Mouse (Mus musculus): ENCODE measurements around the gene Aacs. TPM values are rescaled to one million over a fixed set of nuclear protein-coding genes. Genes with fewer than 3 reads are reported as not detected.
"Not testable (repeated sequence)": the region's sequence is repeated elsewhere in the genome, so short reads cannot be mapped to it uniquely, and the experiment has no call there.

Gene Aacs
- total and polyA plus RNA-seq, 3 experiments = 89.4 to 221 (median 106) TPM

- peak; percentile 97 for DNase-seq
Measured at GRCm38 (mm10) chr5:125465701-125466106, 9.9 kb upstream of the Aacs start.

DNA sequence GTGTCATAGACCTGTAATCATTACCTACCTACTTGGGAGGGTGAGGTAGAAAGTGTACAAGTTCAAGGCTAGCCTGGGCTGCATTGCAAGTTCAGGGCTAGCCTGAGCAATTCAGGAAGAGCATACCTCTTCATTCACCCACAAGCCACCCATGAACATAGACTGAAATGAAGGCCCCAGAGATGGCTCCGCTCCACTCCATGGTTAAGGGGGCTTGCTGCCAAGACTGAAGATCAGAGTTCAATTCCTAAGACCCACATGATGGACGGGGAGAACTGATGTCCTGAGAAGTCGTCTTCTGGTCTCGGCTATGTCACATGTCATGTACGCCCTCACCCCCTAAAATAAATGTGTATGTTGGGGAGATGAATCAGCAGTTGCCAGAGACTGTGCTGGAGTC is 9.1 kb upstream of the Aacs start:
- DNase-seq = no peak

- peak; percentile 56 for DNase-seq
Measured at GRCm38 (mm10) chr5:125467261-125467660, 8.4 kb upstream of the Aacs start.

DNA sequence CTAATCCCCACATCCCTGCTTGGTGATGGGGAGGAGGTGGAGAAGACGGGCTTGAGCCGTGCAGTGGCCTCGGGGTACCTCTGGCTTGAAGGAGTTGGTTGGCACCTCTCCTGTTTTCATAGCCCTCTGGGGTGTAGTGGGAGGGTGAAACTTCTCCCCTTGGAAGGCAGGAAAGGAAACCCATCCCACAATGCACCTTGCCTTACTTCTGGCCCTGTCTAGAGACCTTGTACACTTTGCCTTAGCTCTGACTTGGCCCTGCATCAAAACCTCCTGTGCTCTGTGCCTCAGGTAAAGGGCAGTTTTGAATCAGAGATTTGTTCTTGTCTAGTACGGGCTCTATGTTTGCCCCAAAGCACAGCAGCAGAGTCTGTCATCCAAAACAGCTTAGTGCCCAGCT is 4.9 kb upstream of the Aacs start:
- DNase-seq = peak; percentile 66

- no peak for DNase-seq
Measured at GRCm38 (mm10) chr5:125472796-125473475, 2.7 kb upstream of the Aacs start.

DNA sequence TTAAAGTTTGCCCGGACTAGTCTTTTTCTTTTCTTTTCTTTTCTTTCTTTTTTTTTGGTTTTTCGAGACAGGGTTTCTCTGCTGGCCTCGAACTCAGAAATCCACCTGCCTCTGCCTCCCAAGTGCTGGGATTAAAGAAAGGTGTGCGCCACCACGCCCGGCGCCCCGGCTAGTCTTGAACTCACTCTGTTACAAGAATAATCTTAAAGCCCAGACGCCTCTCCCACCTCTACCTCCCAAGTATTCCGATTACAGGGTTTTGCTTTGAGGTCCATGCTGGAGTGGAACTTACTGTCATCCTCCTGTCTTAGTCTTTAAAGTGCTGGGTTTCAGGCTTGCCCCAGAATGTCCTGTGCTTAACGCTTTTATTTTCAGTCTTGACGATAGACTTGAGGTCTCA is 584 bp upstream of the Aacs start:
- DNase-seq = no peak

DNA sequence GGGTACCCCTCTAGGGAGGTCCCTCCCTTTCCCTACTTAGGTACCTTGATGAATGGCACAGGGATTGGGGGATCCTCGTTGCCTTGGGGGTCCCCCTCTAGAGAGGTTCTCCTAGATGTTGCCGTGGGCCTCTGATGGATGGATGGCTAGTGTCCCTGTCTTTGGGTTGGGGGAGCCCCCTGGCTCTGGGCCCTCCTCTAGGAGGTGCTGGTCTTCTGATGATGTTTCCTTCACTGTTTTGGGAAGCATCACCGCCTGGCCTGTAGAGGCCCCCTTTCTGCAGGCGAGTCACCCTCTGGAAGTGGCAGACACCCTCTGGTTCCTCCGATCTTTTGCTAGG is 642 bp downstream of the Aacs start:
- DNase-seq = peak; percentile 42

DNA sequence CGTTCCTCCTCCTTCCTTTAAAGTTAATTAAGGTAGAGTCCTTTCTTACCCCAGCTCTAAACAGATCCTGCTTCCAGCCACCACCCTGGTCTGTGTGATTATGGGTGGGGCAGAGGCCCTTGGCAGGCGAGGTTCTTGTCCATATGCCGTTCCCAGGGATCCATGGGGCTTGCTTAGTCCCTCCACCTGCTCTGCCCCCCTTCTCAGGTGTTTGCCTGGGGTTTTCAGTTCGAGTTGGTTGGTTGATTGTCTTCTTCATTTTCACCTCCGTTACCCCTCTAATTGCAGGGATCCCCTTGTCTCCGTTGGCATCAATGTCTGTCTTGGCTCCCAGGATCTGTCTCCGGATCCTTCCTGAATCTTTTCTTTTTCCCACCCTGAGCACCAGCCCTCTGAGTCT is 1.2 kb downstream of the Aacs start:
- no peak for DNase-seq

DNA sequence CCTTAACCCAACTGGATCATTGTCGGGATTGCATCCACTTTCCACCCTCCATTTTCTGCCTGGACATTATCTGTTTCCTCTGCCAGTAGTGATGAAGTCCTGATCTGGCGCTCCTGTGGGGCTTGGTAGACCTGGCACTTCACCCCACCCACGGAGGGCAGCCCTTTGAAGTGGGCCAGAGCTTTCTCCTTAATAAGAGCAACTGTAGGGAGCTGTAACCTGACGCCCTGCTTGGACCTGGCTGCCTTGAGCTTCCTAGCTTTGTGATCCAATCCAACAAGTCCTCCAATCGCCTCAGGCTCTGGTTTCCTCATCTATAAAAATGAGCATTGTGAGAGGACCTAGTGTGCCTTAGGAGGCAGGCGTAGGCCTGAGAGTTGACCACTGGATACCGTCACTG is 1.9 kb downstream of the Aacs start:
- no peak for DNase-seq

DNA sequence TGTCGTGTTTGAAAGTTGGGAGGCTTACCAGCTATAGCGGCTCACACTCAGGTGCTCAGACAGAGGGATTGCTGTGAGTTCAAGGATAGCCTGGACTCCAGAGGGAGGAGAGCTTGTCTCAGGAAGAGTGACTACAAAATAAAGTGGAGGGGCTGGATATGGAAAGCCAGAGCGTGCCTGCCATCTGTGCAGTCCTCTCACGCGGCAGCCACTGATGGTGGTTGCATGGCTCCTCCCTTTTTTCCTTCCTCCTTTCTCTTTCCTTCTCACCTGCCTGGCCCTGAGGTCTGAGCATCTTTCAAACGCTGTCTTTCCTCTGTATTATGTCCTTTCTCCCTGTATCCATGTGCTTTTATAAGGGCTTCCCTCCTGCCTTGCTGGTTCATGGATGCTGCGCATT is 2.4 kb downstream of the Aacs start:
- no peak for DNase-seq

DNA sequence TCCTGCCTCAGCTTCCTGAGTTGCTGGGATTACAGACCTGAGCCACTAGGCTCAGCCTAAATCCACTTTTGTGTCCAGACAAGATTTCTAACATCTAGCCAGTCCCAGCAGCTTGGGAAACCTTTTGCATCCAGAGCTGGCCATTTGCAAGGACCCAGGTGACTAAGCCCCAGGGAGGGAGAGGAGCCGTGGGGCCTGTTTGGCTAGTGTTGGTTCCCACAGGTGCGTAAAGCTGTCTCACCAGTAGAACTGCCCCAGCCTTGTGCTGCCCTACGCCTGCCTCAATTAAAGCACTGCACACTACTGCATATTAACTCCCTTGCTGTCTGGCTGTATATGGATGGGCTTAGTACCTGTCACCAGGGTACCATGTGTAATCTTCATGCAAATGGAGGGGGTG is 3.8 kb downstream of the Aacs start:
- DNase-seq = no peak

- no peak for DNase-seq
Measured at GRCm38 (mm10) chr5:125480434-125481231, 5.0 kb downstream of the Aacs start.

DNA sequence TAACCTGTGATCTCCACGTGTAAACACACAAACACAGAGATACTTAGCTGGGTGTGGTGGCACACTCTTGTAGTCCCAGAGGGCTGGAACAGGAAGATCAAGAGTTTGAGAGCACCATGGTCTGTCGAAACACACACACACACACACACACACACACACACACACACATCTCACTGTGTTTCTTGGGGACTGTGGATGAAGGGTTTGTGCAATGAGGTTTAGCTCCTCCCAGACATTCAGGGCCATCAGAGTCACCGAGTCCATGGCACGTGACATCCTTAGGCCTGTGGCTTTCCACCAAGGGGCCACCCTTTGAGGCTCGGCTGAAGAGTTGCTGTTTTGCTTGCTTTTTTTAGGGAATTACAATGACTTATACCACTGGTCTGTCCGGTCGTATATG is 6.9 kb downstream of the Aacs start:
- no peak for DNase-seq

DNA sequence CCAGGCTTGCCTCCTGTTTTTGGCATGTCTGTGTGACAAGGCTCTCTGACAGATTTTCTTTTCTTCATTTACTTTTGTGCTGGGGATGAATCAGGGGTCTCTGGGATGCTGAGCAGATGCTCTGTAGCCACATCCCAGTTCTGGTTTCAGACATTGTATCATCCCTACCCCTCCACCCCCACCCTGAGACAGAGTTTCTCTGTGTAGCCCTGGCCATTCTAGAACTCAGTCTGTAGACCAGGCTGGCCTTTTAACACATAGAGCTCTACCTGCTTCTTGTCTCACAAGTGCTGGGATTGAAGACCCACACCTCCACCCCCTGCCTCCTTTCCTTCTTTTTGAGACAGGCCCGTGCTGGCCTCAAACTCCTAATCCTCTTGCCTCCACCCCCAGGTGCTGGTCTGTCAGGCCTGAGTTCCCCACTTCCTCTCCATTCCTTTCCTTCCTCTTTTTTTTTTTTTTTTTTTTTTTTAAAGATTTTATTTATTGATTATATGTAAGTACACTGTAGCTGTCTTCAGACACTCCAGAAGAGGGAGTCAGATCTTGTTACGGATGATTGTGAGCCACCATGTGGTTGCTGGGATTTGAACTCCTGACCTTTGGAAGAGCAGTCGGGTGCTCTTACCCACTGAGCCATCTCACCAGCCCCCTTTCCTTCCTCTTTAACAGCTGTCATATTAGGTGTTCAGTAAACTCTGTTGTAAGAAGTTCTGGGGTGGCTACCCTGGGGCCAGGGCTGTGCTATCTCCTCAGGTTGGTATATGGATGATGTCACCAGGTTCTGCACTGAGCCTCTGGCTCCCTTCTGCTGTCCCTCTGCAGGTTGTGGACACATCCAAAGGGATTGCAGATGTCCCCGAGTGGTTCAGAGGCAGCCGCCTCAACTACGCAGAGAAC is 8.3 kb downstream of the Aacs start:
- no peak for DNase-seq

DNA sequence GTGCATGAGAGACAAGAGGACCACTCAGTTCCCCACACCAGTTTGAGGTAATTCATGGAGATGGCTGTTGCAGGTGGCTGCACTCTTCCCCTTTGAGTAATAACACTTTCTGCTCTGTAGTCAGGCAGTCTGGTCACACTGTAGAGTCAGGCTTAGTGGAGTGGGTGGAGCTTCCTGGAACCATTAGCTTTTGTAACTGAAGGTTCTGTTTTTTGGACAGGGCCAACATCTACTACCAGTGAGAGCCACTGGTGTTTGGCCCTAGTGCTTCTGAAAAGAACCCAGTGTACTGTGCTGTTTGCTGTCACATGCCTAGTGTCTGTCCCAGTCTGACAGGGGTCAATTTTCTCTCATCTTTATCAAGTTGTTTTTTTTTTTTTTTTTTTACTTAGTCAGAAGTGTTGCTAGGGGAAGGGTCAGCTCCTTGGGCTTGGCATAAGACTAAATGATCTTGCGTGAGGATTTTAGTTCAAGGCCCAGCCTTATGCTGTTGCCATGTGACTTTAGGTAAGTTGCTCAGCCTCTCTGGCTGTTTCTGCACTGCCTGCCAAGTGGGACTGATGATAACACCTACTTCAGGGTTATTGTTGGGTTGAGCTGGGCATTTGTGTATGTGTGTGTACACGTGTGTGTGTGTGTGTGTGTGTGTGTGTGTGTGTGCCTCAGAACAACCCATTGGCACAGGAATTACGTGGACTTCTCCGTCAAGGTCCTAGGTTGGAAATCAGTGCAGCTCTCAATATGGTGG is 9.6 kb downstream of the Aacs start:
- no peak for DNase-seq

GRCm38 (mm10) chr5:125486088-125486487 is 10.5 kb downstream of the Aacs start:
- peak; percentile 64 for DNase-seq

GRCm38 (mm10) chr5:125487375-125488115 is 11.9 kb downstream of the Aacs start:
- no peak for DNase-seq

DNA sequence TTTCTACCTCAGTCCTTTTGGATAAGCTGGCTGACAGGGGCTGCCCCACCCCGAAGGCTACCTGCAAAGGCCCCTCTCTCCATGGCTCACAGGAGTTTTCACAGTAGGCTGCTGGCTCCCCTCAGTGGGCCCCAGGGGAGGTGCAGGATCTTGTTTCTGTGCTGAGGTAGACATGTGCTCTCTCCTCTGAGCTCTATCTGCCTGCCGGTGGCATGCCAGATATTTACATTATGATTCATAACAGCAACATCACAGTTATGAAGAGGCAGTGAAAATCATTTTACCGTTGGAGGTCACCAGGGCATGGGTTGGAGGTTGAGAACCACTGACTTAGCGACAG is 12.5 kb downstream of the Aacs start:
- no peak for DNase-seq

DNA sequence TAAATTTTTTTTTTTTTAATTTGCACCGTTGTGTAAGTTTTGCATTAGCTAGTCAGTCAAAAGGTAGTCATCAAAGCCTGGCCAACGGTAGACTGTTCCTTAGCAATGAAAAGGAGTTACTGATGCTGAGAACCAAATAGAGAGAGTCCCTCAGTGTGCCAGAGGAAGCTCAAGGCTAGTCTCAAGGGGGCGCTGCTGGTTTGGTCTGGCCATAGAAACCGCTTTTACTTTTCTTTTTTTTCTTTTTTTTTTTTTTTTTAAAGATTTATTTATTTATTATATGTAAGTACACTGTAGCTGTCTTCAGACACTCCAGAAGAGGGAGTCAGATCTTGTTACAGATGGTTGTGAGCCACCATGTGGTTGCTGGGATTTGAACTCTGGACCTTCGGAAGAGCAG is 13.3 kb downstream of the Aacs start:
- DNase-seq = not testable (repeated sequence)

DNA sequence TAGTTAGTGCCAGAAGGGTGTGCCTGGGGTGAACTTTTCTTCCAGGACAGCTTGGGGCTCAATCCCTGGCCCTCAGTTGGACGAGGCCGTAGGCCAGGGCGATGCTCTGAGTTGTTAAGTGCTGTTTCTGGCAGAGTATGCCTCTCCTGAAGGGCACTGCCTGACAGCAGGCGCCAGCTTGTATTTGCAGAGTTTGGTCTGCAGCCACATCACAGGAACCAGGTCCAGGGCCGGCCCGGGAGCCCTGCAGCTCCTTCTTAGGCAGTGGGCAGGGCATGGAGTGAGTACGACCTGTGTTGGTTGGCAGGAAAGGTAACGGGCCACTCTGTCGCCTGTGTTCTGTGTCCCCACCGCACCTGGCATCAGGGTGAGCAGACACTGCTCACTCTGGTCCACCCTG is 15.5 kb downstream of the Aacs start:
- DNase-seq = no peak

DNA sequence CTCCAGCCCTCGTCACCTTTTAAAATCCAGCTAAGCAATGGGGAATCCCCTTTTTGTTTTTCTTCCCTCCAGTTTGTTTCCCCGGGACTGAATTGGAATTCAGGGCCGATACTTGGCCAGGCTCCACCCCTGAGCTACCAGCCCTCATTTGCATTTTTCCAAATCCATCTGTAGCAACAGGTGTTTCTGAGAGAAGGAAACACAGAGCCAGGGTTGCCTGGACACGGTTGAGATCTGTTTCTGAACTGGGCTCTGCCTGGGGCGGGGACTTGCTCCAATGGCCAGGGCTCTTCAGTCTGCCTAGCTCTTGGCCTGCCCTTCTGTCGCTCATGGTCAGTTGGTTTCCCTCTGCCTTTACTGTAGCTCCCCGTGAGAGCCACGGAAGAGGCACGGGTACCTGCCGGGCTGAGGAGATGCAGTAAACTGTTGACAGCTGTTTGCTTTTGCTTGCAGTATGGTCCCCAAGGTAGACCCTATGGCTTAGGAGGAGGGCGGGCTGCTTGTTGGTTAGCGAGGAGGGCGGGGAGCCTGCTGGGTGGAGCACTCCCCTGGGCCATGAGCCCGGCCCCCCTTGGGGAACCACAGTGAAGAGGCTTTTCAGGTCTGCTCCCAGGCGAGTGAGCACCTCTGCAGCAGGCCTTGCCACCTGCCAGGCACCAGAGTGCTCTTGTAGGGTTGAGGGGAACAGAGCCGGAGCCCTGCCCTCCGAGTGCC is 16.9 kb downstream of the Aacs start:
- no peak for DNase-seq

Data from adrenal gland, adult 2 months (tissue).